Mouse (Mus musculus) heart, adult 9 months (tissue): Measurements from ENCODE around the gene Ciz1.
A peak's percentile ranks its signal among the peaks of the same experiment; 100 is the strongest.

ENCODE experiments used
- DNase-seq, 2 experiments: peaks; one replicate each; pipeline ENCODE4 v3.0.0; 2022; ENCODE audit warnings: low spot score in 2 of 2

Ciz1 gene

DNA sequence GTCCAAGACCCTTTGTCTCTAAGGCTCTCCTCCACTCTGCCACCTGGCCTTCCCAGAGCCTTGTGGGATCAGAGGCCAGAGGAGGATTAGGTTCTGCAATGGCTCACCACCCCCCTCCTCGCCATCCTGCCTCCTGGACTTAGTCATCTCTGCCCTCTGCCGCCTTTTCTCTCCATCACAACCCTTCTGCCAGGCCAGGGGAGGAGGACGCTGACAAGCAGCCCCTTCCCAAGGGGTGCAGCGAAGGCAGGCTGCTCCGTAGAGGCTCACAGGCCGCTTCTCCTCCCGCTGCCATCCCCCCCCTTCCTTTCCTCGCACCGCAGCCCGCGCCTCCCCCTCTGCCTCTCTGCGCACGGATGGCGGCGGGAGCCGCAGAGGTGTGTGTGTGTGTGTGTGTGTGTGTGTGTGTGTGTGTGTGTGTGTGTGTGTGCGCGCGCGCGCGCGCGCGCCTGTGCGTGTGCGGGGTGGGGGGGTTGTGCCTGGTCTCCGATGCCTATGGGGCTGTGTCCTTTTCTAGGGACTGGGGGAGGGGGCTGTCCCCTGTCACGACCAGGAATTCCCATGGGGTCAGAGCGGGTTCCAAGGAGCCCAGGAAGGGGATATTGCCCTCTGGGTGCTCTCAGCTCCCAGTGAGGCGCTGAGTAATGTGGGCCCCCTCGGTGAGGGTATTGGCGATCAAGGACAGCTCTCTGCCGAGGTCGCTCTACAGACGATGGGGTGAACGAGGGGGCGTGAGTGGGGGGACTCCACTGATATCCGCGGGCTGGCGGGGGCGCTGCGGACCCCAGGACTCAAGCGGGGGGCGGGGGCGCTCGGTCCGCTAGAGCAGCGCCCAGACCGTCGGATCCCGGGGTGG is at the start of gene Ciz1:
TSS of gene Ciz1 (plus strand) at position 177 of the 856 bp plus-strand sequence.
- no peak for DNase-seq

GRCm38 (mm10) chr2:32302952-32303351 is 49.2 kb upstream of the Ciz1 start:
- DNase-seq = no peak

- no peak for DNase-seq
These were observed 47.8 kb upstream of the Ciz1 start for GRCm38 (mm10) chr2:32304145-32304832.

- DNase-seq = no peak
These were observed 46.5 kb upstream of the Ciz1 start for GRCm38 (mm10) chr2:32305668-32306067.

- DNase-seq = no peak
These were observed 46.0 kb upstream of the Ciz1 start for GRCm38 (mm10) chr2:32306176-32306575.

DNA sequence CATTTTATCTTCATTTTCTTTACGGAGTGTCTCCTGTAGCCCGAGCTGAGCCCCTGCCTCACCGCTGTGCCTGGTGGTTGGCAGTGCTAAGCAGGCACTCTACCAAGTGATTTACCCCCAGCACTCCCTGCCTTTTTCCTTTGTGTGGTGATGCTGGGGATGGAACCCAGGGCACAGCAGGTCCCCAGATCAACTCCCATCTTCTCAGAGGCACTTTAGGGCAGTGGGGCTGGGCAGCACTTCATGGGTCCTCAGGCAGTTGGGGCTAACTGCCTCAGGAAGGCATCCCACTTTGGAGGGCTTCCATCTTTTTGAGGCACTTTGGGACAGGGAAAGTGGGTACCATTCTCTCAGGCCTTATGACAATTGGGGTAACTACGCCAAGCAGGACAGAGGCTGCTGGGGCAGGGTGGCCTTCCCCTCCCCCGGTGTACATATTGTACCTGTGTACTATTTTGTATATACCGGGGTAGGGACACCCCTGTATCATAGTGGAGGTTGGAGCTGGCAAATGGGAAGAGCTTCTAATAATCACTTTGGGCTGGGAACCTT is 44.8 kb upstream of the Ciz1 start:
- DNase-seq = no peak

GRCm38 (mm10) chr2:32307941-32308760 is 44.0 kb upstream of the Ciz1 start:
- DNase-seq = peak in 1 of 2 experiments; percentile 44

DNA sequence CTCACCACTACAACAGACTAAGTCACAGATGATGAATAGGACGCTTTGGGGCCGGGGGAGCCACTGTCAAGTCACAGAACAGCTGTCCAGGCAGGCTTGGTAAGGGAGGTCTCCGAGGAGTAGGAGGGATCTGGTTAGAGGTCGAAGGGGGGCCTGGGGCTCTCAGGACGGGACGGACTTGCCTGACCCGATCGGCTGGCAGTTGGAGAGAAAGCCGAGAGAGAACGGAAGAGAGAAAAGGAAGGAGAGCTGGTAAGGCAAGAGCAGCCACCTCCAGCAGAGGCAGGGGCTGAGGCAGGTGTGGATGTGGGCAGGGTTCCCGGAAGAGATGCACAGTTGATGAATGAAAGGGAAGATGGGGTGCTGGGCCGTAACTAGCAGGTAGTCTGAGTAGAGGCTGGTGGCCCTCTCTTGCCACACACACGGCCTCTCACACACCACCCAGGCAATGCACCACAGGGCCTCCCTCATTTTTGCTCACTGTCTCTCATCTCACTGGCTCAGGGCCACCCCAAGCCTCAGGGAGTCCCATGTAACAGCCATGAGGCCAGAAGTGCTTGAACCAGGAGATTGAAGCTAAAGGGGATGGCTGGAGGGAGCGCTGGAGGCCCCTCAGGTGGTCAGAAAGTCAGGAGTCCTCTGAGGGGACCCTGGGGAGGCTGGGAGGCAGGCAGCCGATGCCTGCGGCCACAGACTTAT is 43.1 kb upstream of the Ciz1 start:
- no peak for DNase-seq

DNA sequence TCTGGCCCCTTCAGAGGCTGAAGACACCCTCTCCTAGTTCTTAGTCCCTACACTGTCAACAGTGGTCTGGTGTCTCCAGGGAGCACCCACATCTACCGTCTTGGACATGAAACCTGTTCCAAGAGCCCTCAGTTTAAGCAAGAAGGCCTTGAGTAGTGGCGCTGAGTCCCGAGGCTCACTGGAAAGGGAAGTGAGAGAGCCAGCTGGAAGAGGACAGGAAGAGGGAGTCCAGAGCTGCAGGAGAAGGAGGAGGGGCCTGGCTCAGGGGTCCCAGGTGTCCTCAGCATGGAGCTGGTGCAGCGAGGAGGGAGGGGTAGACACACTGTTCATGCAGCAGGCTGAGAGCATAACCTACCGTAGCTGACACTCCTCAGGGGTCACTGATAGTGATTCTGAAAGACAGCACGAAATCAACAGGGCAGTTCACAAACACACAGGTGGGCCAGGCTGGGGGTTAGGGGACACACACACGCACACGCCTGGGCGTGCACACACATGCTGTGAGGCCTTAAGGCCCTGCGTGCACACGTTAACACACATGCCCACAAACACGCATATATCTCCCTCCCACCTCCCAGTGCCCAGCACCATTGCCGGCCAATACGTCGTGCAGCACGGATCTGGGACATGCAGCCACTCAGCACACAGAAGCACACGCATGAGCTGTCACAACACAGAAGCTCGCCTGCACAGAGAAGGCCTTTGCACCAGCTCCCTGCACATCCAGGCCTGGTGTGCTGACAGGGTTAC is 41.9 kb upstream of the Ciz1 start:
- no peak for DNase-seq

DNA sequence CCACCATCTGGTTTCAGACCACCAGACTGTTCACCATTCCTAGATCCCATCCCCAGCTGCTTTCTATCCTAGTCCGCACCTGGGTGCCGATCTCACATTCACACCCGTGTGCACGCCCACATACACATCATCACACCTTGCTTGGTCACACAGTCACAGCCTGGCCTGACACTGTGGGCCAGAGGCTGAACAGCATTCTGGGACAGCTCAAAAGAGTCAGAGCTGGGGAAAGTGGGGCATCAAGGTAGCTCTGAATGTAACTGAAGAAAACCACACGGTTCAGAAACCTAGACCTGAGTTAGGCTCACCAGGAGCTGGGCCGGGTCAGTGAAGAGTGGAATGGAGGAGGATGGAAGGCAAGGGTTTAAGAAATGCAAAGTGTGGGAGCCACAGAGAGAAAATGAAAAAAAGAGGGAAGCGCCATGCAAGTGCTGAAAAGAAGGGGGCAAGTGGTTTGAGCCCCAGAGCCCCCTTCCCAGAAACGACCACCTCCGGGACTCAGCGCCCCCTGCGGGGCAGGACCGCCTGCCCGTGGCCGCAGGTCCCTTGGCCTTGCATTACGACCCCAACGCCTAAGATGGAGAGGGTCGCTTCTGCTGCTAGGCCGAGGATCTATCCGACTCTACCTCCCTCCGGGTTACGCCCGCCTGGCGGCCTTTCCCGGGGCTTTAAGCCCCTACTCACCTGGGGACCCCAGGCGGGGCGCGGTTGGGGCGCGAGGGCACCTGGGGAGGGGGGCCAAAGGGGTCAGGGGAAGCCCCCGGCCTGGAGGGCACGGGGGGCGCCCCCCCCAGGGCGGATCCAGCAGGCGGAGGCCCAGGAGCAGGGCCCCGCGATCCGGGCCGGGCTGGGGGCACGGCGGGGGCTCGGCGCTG is 40.4 kb upstream of the Ciz1 start:
- DNase-seq = no peak

GRCm38 (mm10) chr2:32312318-32312964 is 39.7 kb upstream of the Ciz1 start:
- peak in 1 of 2 experiments; percentile 40 for DNase-seq

- DNase-seq = no peak
These were observed 37.3 kb upstream of the Ciz1 start for GRCm38 (mm10) chr2:32314831-32315230.

GRCm38 (mm10) chr2:32315751-32316150 is 36.4 kb upstream of the Ciz1 start:
- peak; percentile 49 to 61 for DNase-seq

DNA sequence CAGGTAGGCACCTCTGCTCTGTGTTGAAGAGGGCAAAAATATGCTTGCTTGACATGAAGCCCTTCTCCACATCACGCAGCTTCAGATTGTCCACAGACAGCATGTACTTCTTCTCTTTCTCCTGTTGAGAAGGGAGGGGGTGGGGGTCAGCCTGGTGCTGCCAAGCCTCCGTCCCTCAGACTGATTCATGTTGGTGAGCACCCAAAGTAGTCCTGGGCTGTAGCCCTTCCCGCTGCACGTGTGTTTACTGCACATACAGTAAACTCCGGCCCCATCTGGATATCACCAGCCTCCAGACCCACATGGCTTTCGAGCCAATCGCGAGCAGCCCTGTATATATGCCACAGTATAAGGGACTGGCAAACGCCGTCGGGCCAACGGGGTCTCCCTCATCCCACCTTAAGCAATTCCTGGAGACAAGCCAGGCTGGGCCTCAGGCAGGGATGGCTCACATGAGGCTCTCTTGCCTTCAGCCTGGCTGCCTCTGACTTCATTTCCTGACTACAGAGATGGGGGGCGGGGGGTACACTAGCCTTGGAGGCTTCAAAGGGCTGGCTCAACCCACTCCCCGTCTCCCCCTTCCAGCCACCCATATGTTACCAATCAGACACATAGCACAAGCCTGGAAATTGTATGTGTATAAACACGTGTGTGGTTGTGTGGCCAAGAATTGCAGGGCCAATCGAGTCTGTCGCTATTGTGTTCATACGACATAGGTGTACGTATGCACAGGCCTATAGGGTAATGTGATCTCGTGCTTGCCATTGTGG is 35.1 kb upstream of the Ciz1 start:
- DNase-seq = no peak

DNA sequence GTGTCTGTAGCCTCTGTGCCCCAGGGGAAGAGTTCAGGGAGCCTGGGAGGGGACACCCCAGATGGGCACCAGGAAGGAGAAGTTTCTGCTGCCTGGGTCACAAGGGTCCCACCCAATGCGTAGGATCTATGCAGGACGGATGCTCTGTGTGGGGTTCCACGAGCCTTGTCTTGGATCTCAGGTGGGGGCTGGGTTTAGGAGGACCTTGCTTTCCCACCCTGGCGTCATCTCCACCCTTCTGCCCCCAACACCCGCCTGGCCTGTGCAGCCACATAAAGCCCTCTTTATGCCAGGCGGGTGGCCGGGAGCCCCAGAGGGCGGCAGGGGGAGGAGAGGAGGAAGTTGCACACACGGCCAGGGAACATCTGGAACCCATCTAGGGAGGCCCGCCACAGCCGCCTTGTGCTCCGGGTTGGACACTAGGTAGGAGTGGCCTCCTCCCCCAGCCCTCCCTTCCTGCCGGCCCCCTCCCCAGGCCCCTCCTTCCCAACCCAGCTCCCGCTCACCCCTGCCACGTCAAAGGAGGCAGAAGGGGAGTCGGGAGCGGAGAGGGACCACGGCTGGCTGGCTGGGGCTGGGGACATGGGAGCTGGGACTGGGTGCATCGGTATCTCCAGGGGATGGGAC is 34.2 kb upstream of the Ciz1 start:
- DNase-seq = peak; percentile 79

DNA sequence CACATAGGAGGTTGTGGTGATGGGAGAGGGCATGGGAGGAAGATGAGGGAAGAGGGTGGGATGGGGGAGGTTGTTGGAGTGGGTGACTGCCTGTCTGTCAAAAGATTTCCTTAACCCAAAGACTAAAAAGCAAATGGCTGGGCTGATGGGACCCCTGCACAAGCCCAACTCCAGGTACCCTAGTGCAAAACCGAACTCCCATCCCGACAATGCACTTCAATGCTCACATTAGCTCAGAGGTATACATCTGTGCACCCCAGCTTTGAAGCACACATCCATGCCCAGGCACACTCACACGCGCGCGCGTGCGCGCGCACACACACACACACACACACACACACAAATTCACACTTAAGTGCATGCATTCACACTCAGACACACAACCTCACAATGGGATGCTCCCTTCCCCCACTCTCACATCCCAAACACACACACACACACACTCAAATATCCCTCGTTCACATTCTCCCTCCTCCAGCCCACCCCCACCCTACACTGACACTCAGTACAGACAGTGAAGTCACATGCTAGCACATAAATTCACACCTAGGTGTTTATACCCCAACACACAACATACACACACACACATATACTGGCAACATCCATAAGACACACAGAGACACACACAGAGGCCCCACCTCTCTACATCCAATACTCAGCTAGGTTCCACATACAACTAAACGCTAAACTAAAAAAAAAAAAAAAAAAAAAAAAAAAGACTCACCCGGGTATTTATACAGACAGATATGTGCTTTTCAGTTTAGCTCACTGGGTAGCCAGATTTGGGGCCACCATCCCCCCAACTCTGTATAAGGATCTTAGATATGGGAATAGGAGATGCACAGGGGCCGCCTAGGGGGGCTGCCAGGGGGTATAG is 33.2 kb upstream of the Ciz1 start:
- no peak for DNase-seq
